Mouse (Mus musculus): ENCODE measurements around the gene Macrod1. TPM values are rescaled to one million over a fixed set of nuclear protein-coding genes. Genes with fewer than 3 reads are reported as not detected.

The Macrod1 gene
- polyA plus RNA-seq, 1 experiment from 2014 or later, result 14.0 TPM

- H3K27ac ChIP-seq (ENCODE audit: low read length), result no peak overlapping the region
- H3K4me1 ChIP-seq (ENCODE audit: control insufficient read depth, insufficient read depth, low read length), result peaks cover 27% of the 10 kb centered on the region
- 0 out of 2 replicates have a peak overlapping the region, but pooled peaks have one; percentile 21 for H3K9ac ChIP-seq (ENCODE audit: low read length)
- no peak overlapping the region for H3K4me2 ChIP-seq (ENCODE audit: low read depth, low read length)
- no peak overlapping the region for H3K4me3 ChIP-seq (replicated peaks; ENCODE audit: low read length)
- WGBS, result 19% methylated on average over 8 of the region's 8 CpGs
- no peak for ATAC-seq (ENCODE audit: insufficient read depth, low FRiP score)
- H3K36me3 ChIP-seq (ENCODE audit: control insufficient read depth, insufficient read depth, low read length), result no peaks in the 10 kb centered on the region
- H3K9me3 ChIP-seq (replicated peaks; ENCODE audit: control insufficient read depth, low read length), result no peaks in the 10 kb centered on the region
- peaks cover 12% of the 10 kb centered on the region for H3K27me3 ChIP-seq (ENCODE audit: control insufficient read depth, insufficient read depth, low read length)
These were observed 114.8 kb downstream of the Macrod1 start for GRCm38 (mm10) chr19:7171447-7171846.

GRCm38 (mm10) chr19:7172051-7172866 lies 115.6 kb downstream of the Macrod1 start:
- Histone ChIP-seq H3K9ac (ENCODE audit: low read length) (no peak overlapping the region), H3K36me3 (ENCODE audit: control insufficient read depth, insufficient read depth, low read length) (no peaks in the 10 kb centered on the region), H3K4me1 (ENCODE audit: control insufficient read depth, insufficient read depth, low read length) (peaks cover 27% of the 10 kb centered on the region), H3K27me3 (ENCODE audit: control insufficient read depth, insufficient read depth, low read length) (peaks cover 5% of the 10 kb centered on the region), H3K9me3 (replicated peaks; ENCODE audit: control insufficient read depth, low read length) (no peaks in the 10 kb centered on the region), H3K4me2 (ENCODE audit: low read depth, low read length) (no peak overlapping the region), H3K4me3 (replicated peaks; ENCODE audit: low read length) (no peak overlapping the region), H3K27ac (ENCODE audit: low read length) (no peak overlapping the region)
- WGBS, result 17% methylated on average over 13 of the region's 13 CpGs
- peak; percentile 80 for ATAC-seq (ENCODE audit: insufficient read depth, low FRiP score)

- WGBS, result 14% methylated on average over 11 of the region's 11 CpGs
- Histone ChIP-seq H3K4me2 (ENCODE audit: low read depth, low read length) (no peak overlapping the region), H3K27ac (ENCODE audit: low read length) (no peak overlapping the region), H3K4me1 (ENCODE audit: control insufficient read depth, insufficient read depth, low read length) (peaks cover 26% of the 10 kb centered on the region), H3K27me3 (ENCODE audit: control insufficient read depth, insufficient read depth, low read length) (no peaks in the 10 kb centered on the region), H3K9me3 (replicated peaks; ENCODE audit: control insufficient read depth, low read length) (no peaks in the 10 kb centered on the region), H3K9ac (ENCODE audit: low read length) (no peak overlapping the region; the same call in 1 of the 2 replicates), H3K4me3 (replicated peaks; ENCODE audit: low read length) (no peak overlapping the region), H3K36me3 (ENCODE audit: control insufficient read depth, insufficient read depth, low read length) (no peaks in the 10 kb centered on the region)
- ATAC-seq (ENCODE audit: insufficient read depth, low FRiP score), result 0 out of 2 replicates have a peak, but pooled peaks have one; percentile 26
These were observed 119.6 kb downstream of the Macrod1 start for GRCm38 (mm10) chr19:7176041-7176696.

- no peaks in the 10 kb centered on the region for H3K36me3 ChIP-seq (ENCODE audit: control insufficient read depth, insufficient read depth, low read length)
- peaks cover 24% of the 10 kb centered on the region for H3K4me1 ChIP-seq (ENCODE audit: control insufficient read depth, insufficient read depth, low read length)
- no peak overlapping the region for H3K4me2 ChIP-seq (ENCODE audit: low read depth, low read length)
- WGBS, result 48% methylated on average over 13 of the region's 13 CpGs
- no peak for ATAC-seq (ENCODE audit: insufficient read depth, low FRiP score)
- H3K27me3 ChIP-seq (ENCODE audit: control insufficient read depth, insufficient read depth, low read length), result no peaks in the 10 kb centered on the region
- no peak overlapping the region for H3K4me3 ChIP-seq (replicated peaks; ENCODE audit: low read length)
- H3K9ac ChIP-seq (ENCODE audit: low read length), result no peak overlapping the region
- no peak overlapping the region for H3K27ac ChIP-seq (ENCODE audit: low read length)
- no peaks in the 10 kb centered on the region for H3K9me3 ChIP-seq (replicated peaks; ENCODE audit: control insufficient read depth, low read length)
These were observed 121.3 kb downstream of the Macrod1 start for GRCm38 (mm10) chr19:7177804-7178511.

- no peak for ATAC-seq (ENCODE audit: insufficient read depth, low FRiP score)
- no peaks in the 10 kb centered on the region for H3K9me3 ChIP-seq (replicated peaks; ENCODE audit: control insufficient read depth, low read length)
- H3K27me3 ChIP-seq (ENCODE audit: control insufficient read depth, insufficient read depth, low read length), result no peaks in the 10 kb centered on the region
- H3K4me3 ChIP-seq (replicated peaks; ENCODE audit: low read length), result no peak overlapping the region
- H3K4me2 ChIP-seq (ENCODE audit: low read depth, low read length), result no peak overlapping the region
- WGBS, result 48% methylated on average over 3 of the region's 3 CpGs
- peaks cover 24% of the 10 kb centered on the region for H3K4me1 ChIP-seq (ENCODE audit: control insufficient read depth, insufficient read depth, low read length)
- H3K27ac ChIP-seq (ENCODE audit: low read length), result no peak overlapping the region
- no peak overlapping the region for H3K9ac ChIP-seq (ENCODE audit: low read length)
- no peaks in the 10 kb centered on the region for H3K36me3 ChIP-seq (ENCODE audit: control insufficient read depth, insufficient read depth, low read length)
These were observed 122.3 kb downstream of the Macrod1 start for GRCm38 (mm10) chr19:7178841-7179452.

- no peaks in the 10 kb centered on the region for H3K9me3 ChIP-seq (replicated peaks; ENCODE audit: control insufficient read depth, low read length)
- H3K4me2 ChIP-seq (ENCODE audit: low read depth, low read length), result no peak overlapping the region
- H3K27ac ChIP-seq (ENCODE audit: low read length), result no peak overlapping the region
- H3K27me3 ChIP-seq (ENCODE audit: control insufficient read depth, insufficient read depth, low read length), result no peaks in the 10 kb centered on the region
- ATAC-seq (ENCODE audit: insufficient read depth, low FRiP score), result no peak
- peaks cover 29% of the 10 kb centered on the region for H3K4me1 ChIP-seq (ENCODE audit: control insufficient read depth, insufficient read depth, low read length)
- H3K9ac ChIP-seq (ENCODE audit: low read length), result no peak overlapping the region
- H3K36me3 ChIP-seq (ENCODE audit: control insufficient read depth, insufficient read depth, low read length), result no peaks in the 10 kb centered on the region
- H3K4me3 ChIP-seq (replicated peaks; ENCODE audit: low read length), result no peak overlapping the region
- 91% methylated on average over 8 of the region's 8 CpGs for WGBS
These were observed 124.3 kb downstream of the Macrod1 start for GRCm38 (mm10) chr19:7180756-7181405.

- no peaks in the 10 kb centered on the region for H3K27me3 ChIP-seq (ENCODE audit: control insufficient read depth, insufficient read depth, low read length)
- no peak for ATAC-seq (ENCODE audit: insufficient read depth, low FRiP score)
- H3K27ac ChIP-seq (ENCODE audit: low read length), result peak overlapping the region; percentile 74; the same call in 1 of the 2 replicates
These were observed 124.9 kb downstream of the Macrod1 start for GRCm38 (mm10) chr19:7181496-7181895.

GRCm38 (mm10) chr19:7182273-7182949 lies 125.8 kb downstream of the Macrod1 start:
- peak overlapping the region; percentile 22 for H3K4me3 ChIP-seq (replicated peaks; ENCODE audit: low read length)
- no peaks in the 10 kb centered on the region for H3K27me3 ChIP-seq (ENCODE audit: control insufficient read depth, insufficient read depth, low read length)
- H3K9me3 ChIP-seq (replicated peaks; ENCODE audit: control insufficient read depth, low read length), result no peaks in the 10 kb centered on the region
- 8% methylated on average over 23 of the region's 23 CpGs for WGBS
- peak overlapping the region; percentile 67 for H3K9ac ChIP-seq (ENCODE audit: low read length)
- H3K36me3 ChIP-seq (ENCODE audit: control insufficient read depth, insufficient read depth, low read length), result no peaks in the 10 kb centered on the region
- peak; percentile 74 for ATAC-seq (ENCODE audit: insufficient read depth, low FRiP score)
- H3K4me1 ChIP-seq (ENCODE audit: control insufficient read depth, insufficient read depth, low read length), result peaks cover 35% of the 10 kb centered on the region
- H3K4me2 ChIP-seq (ENCODE audit: low read depth, low read length), result peak overlapping the region; percentile 50
- peak overlapping the region; percentile 74 for H3K27ac ChIP-seq (ENCODE audit: low read length)

More at GRCm38 (mm10) chr19:7181496-7181895, 124.9 kb downstream of the Macrod1 start:
- H3K4me1 ChIP-seq (ENCODE audit: control insufficient read depth, insufficient read depth, low read length), result peaks cover 29% of the 10 kb centered on the region
- H3K4me3 ChIP-seq (replicated peaks; ENCODE audit: low read length), result no peak overlapping the region
- no peaks in the 10 kb centered on the region for H3K9me3 ChIP-seq (replicated peaks; ENCODE audit: control insufficient read depth, low read length)
- no peak overlapping the region for H3K9ac ChIP-seq (ENCODE audit: low read length)
- no peak overlapping the region for H3K4me2 ChIP-seq (ENCODE audit: low read depth, low read length)
- WGBS, result 66% methylated on average over 7 of the region's 7 CpGs
- H3K36me3 ChIP-seq (ENCODE audit: control insufficient read depth, insufficient read depth, low read length), result no peaks in the 10 kb centered on the region
